Mouse (Mus musculus): ENCODE results near the gene 4930404N11Rik.

- TF ChIP-seq CTCF (IDR thresholded peaks at IDR 0.05; ENCODE audit: borderline replicate concordance, insufficient read depth, low read length), result no peak
- no peak for TF ChIP-seq POLR2A (IDR thresholded peaks at IDR 0.05; ENCODE audit: low read depth, low read length)
These were observed 35.0 kb upstream of the 4930404N11Rik start for GRCm38 (mm10) chr10:81400371-81401204.

Data from embryonic fibroblast, embryonic 13.5 days (primary cell).